Mouse (Mus musculus) thymus, postnatal 4 days (tissue): ENCODE results near the gene Ppp3ca.

Source experiments
- DNase-seq: peaks from one replicate; pipeline ENCODE4 v3.0.0; 2021

The Ppp3ca gene

GRCm38 (mm10) chr3:136725311-136726156 is 55.6 kb downstream of the Ppp3ca start:
- peak; percentile 19 for DNase-seq

- DNase-seq = no peak
These were observed 58.0 kb downstream of the Ppp3ca start for GRCm38 (mm10) chr3:136727877-136728276.

- no peak for DNase-seq
These were observed 60.1 kb downstream of the Ppp3ca start for GRCm38 (mm10) chr3:136729978-136730377.

GRCm38 (mm10) chr3:136731579-136731978 is 61.7 kb downstream of the Ppp3ca start:
- no peak for DNase-seq

- DNase-seq = no peak
These were observed 66.1 kb downstream of the Ppp3ca start for GRCm38 (mm10) chr3:136736021-136736420.

- DNase-seq = no peak
These were observed 66.9 kb downstream of the Ppp3ca start for GRCm38 (mm10) chr3:136736773-136737298.

- no peak for DNase-seq
These were observed 68.5 kb downstream of the Ppp3ca start for GRCm38 (mm10) chr3:136738474-136738873.

GRCm38 (mm10) chr3:136738914-136739313 is 69.0 kb downstream of the Ppp3ca start:
- DNase-seq = no peak

- DNase-seq = no peak
These were observed 71.7 kb downstream of the Ppp3ca start for GRCm38 (mm10) chr3:136741659-136742058.

- DNase-seq = no peak
These were observed 72.5 kb downstream of the Ppp3ca start for GRCm38 (mm10) chr3:136742258-136743057.

GRCm38 (mm10) chr3:136744295-136744897 is 74.5 kb downstream of the Ppp3ca start:
- DNase-seq = no peak

GRCm38 (mm10) chr3:136745456-136745855 is 75.5 kb downstream of the Ppp3ca start:
- DNase-seq = no peak

GRCm38 (mm10) chr3:136748761-136749476 is 79.0 kb downstream of the Ppp3ca start:
- no peak for DNase-seq

GRCm38 (mm10) chr3:136749477-136749797 is 79.5 kb downstream of the Ppp3ca start:
- DNase-seq = no peak

- no peak for DNase-seq
These were observed 80.0 kb downstream of the Ppp3ca start for GRCm38 (mm10) chr3:136749951-136750350.

- DNase-seq = no peak
These were observed 82.3 kb downstream of the Ppp3ca start for GRCm38 (mm10) chr3:136752126-136752716.

- DNase-seq = no peak
These were observed 86.2 kb downstream of the Ppp3ca start for GRCm38 (mm10) chr3:136756137-136756536.

GRCm38 (mm10) chr3:136759446-136759845 is 89.5 kb downstream of the Ppp3ca start:
- no peak for DNase-seq

- DNase-seq = no peak
These were observed 91.5 kb downstream of the Ppp3ca start for GRCm38 (mm10) chr3:136761292-136761978.

GRCm38 (mm10) chr3:136761979-136762341 is 92.0 kb downstream of the Ppp3ca start:
- no peak for DNase-seq

GRCm38 (mm10) chr3:136763717-136764270 is 93.9 kb downstream of the Ppp3ca start:
- no peak for DNase-seq
